Mouse (Mus musculus): Measurements from ENCODE around the gene Tent4a. TPM values are rescaled to one million over a fixed set of nuclear protein-coding genes. Genes with fewer than 3 reads are reported as not detected.

Gene Tent4a
- polyA plus RNA-seq, 1 experiment from 2014 or later = 6.5 TPM

GRCm38 (mm10) chr13:69543595-69543994 lies 9.2 kb upstream of the Tent4a start:
- H3K27me3 ChIP-seq (replicated peaks) = no peaks in the 10 kb centered on the region
- 47% methylated on average over 12 of the region's 12 CpGs for WGBS
- no peaks in the 10 kb centered on the region for H3K36me3 ChIP-seq
- no peaks in the 10 kb centered on the region for H3K9me3 ChIP-seq (replicated peaks)
- H3K4me1 ChIP-seq = peaks cover 30% of the 10 kb centered on the region
- no peak overlapping the region for H3K27ac ChIP-seq (replicated peaks)
- H3K4me3 ChIP-seq (replicated peaks) = no peak overlapping the region
- H3K9ac ChIP-seq (replicated peaks) = no peak overlapping the region
- H3K4me2 ChIP-seq = peak overlapping the region; percentile 38
- ATAC-seq (ENCODE audit: low FRiP score) = peak; percentile 25; the same call in 1 of the 2 replicates

GRCm38 (mm10) chr13:69542571-69543352 lies 8.3 kb upstream of the Tent4a start:
- Histone ChIP-seq H3K4me2 (no peak overlapping the region; the same call in 1 of the 2 replicates), H3K4me1 (peaks cover 30% of the 10 kb centered on the region), H3K27ac (replicated peaks) (no peak overlapping the region), H3K27me3 (replicated peaks) (no peaks in the 10 kb centered on the region), H3K9me3 (replicated peaks) (no peaks in the 10 kb centered on the region), H3K4me3 (replicated peaks) (no peak overlapping the region), H3K9ac (replicated peaks) (no peak overlapping the region), H3K36me3 (no peaks in the 10 kb centered on the region)
- 38% methylated on average over 17 of the region's 17 CpGs for WGBS
- no peak for ATAC-seq (ENCODE audit: low FRiP score)

- no peak for ATAC-seq (ENCODE audit: low FRiP score)
These were observed 7.4 kb upstream of the Tent4a start for GRCm38 (mm10) chr13:69541776-69542175.

GRCm38 (mm10) chr13:69541209-69541608 lies 6.8 kb upstream of the Tent4a start:
- no peak overlapping the region for H3K27ac ChIP-seq (replicated peaks)
- no peaks in the 10 kb centered on the region for H3K9me3 ChIP-seq (replicated peaks)
- no peak overlapping the region for H3K4me3 ChIP-seq (replicated peaks)
- H3K9ac ChIP-seq (replicated peaks) = no peak overlapping the region
- ATAC-seq (ENCODE audit: low FRiP score) = no peak
- no peaks in the 10 kb centered on the region for H3K27me3 ChIP-seq (replicated peaks)
- WGBS = 83% methylated on average over 6 of the region's 6 CpGs
- peaks cover 30% of the 10 kb centered on the region for H3K4me1 ChIP-seq
- no peaks in the 10 kb centered on the region for H3K36me3 ChIP-seq
- H3K4me2 ChIP-seq = no peak overlapping the region

More at GRCm38 (mm10) chr13:69541776-69542175, 7.4 kb upstream of the Tent4a start:
- H3K27me3 ChIP-seq (replicated peaks) = no peaks in the 10 kb centered on the region
- H3K4me2 ChIP-seq = no peak overlapping the region
- peaks cover 30% of the 10 kb centered on the region for H3K4me1 ChIP-seq
- 82% methylated on average over 10 of the region's 10 CpGs for WGBS
- H3K4me3 ChIP-seq (replicated peaks) = no peak overlapping the region
- H3K9ac ChIP-seq (replicated peaks) = no peak overlapping the region
- H3K36me3 ChIP-seq = no peaks in the 10 kb centered on the region
- H3K27ac ChIP-seq (replicated peaks) = no peak overlapping the region
- no peaks in the 10 kb centered on the region for H3K9me3 ChIP-seq (replicated peaks)

GRCm38 (mm10) chr13:69538327-69538726 lies 3.9 kb upstream of the Tent4a start:
- no peak overlapping the region for H3K4me3 ChIP-seq (replicated peaks)
- no peak overlapping the region for H3K9ac ChIP-seq (replicated peaks)
- no peaks in the 10 kb centered on the region for H3K9me3 ChIP-seq (replicated peaks)
- H3K4me1 ChIP-seq = peaks cover 31% of the 10 kb centered on the region
- H3K27me3 ChIP-seq (replicated peaks) = no peaks in the 10 kb centered on the region
- no peaks in the 10 kb centered on the region for H3K36me3 ChIP-seq
- no peak overlapping the region for H3K27ac ChIP-seq (replicated peaks)
- 37% methylated on average over 4 of the region's 4 CpGs for WGBS
- ATAC-seq (ENCODE audit: low FRiP score) = no peak
- H3K4me2 ChIP-seq = no peak overlapping the region

GRCm38 (mm10) chr13:69537366-69537765 lies 2.9 kb upstream of the Tent4a start:
- H3K9me3 ChIP-seq (replicated peaks) = no peaks in the 10 kb centered on the region
- H3K4me3 ChIP-seq (replicated peaks) = no peak overlapping the region
- peaks cover 32% of the 10 kb centered on the region for H3K4me1 ChIP-seq
- H3K27me3 ChIP-seq (replicated peaks) = no peaks in the 10 kb centered on the region
- no peak for ATAC-seq (ENCODE audit: low FRiP score)
- no peak overlapping the region for H3K27ac ChIP-seq (replicated peaks)
- H3K36me3 ChIP-seq = no peaks in the 10 kb centered on the region
- no peak overlapping the region for H3K4me2 ChIP-seq
- H3K9ac ChIP-seq (replicated peaks) = no peak overlapping the region
- WGBS = 68% methylated on average over 7 of the region's 7 CpGs

- H3K9me3 ChIP-seq (replicated peaks) = no peaks in the 10 kb centered on the region
- peak overlapping the region; percentile 92 for H3K4me2 ChIP-seq
- peaks cover 46% of the 10 kb centered on the region for H3K4me1 ChIP-seq
- H3K27ac ChIP-seq (replicated peaks) = 0 out of 2 replicates have a peak overlapping the region, but pooled peaks have one; percentile 91
- H3K27me3 ChIP-seq (replicated peaks) = no peaks in the 10 kb centered on the region
- 82% methylated on average over 4 of the region's 4 CpGs for WGBS
- H3K9ac ChIP-seq (replicated peaks) = 0 out of 2 replicates have a peak overlapping the region, but pooled peaks have one; percentile 9
- no peaks in the 10 kb centered on the region for H3K36me3 ChIP-seq
- no peak for ATAC-seq (ENCODE audit: low FRiP score)
- peak overlapping the region; percentile 79; the same call in 1 of the 2 replicates for H3K4me3 ChIP-seq (replicated peaks)
These were observed 1.6 kb upstream of the Tent4a start for GRCm38 (mm10) chr13:69536021-69536420.

GRCm38 (mm10) chr13:69534654-69535551 lies 486 bp upstream of the Tent4a start:
- H3K36me3 ChIP-seq = no peaks in the 10 kb centered on the region
- peak overlapping the region; percentile 91 for H3K27ac ChIP-seq (replicated peaks)
- ATAC-seq (ENCODE audit: low FRiP score) = peak; percentile 93
- no peaks in the 10 kb centered on the region for H3K9me3 ChIP-seq (replicated peaks)
- WGBS = under 1% methylated on average over 74 of the region's 86 CpGs
- H3K9ac ChIP-seq (replicated peaks) = peak overlapping the region; percentile 82
- H3K4me1 ChIP-seq = peaks cover 51% of the 10 kb centered on the region
- peak overlapping the region; percentile 92 for H3K4me2 ChIP-seq
- no peaks in the 10 kb centered on the region for H3K27me3 ChIP-seq (replicated peaks)
- H3K4me3 ChIP-seq (replicated peaks) = peak overlapping the region; percentile 79

GRCm38 (mm10) chr13:69533405-69534333 lies 748 bp downstream of the Tent4a start, which contains the start of gene Nsun2:
Nsun2 (plus strand) TSS chr13:69533746.
- H3K9ac ChIP-seq (replicated peaks) = peak within 1 kb of the TSS; percentile 79
- peak within 1 kb of the TSS; percentile 91 for H3K27ac ChIP-seq (replicated peaks)
- H3K4me2 ChIP-seq = peak within 1 kb of the TSS; percentile 92
- H3K4me1 ChIP-seq = peaks cover 50% of the 10 kb centered on the region
- H3K4me3 ChIP-seq (replicated peaks) = peak within 1 kb of the TSS; percentile 79
- H3K27me3 ChIP-seq (replicated peaks) = no peaks in the 10 kb centered on the region
- under 1% methylated on average over 96 of the region's 155 CpGs for WGBS
- ATAC-seq (ENCODE audit: low FRiP score) = peak; percentile 15
- no peaks in the 10 kb centered on the region for H3K9me3 ChIP-seq (replicated peaks)
- no peaks in the 10 kb centered on the region for H3K36me3 ChIP-seq

- no peaks in the 10 kb centered on the region for H3K27me3 ChIP-seq (replicated peaks)
- no peaks in the 10 kb centered on the region for H3K36me3 ChIP-seq
- 5% methylated on average over 9 of the region's 9 CpGs for WGBS
- H3K27ac ChIP-seq (replicated peaks) = peak overlapping the region; percentile 91
- no peak for ATAC-seq (ENCODE audit: low FRiP score)
- peak overlapping the region; percentile 79 for H3K9ac ChIP-seq (replicated peaks)
- peaks cover 56% of the 10 kb centered on the region for H3K4me1 ChIP-seq
- H3K4me2 ChIP-seq = peak overlapping the region; percentile 92
- H3K9me3 ChIP-seq (replicated peaks) = no peaks in the 10 kb centered on the region
- H3K4me3 ChIP-seq (replicated peaks) = peak overlapping the region; percentile 79
These were observed 1.5 kb downstream of the Tent4a start for GRCm38 (mm10) chr13:69532893-69533404.
